Mouse (Mus musculus) embryonic facial prominence, embryonic 12.5 days (tissue): Measurements from ENCODE around the gene Plxnc1. TPM values are rescaled to one million over a fixed set of nuclear protein-coding genes. Genes with fewer than 3 reads are reported as not detected.
A peak's percentile ranks its signal among the peaks of the same experiment; 100 is the strongest.

Source experiments
- ATAC-seq: fragments of 200-750 bp; cut with Nextera tagmentation; 2 replicates; pipeline ENCODE4 v1.8.0; 2017; ENCODE audit not compliant: insufficient number of reproducible peaks, insufficient read depth, low FRiP score, low TSS enrichment
- H3K27ac ChIP-seq: fragments of 300-500 bp; sonication (generic); 2 replicates; pipeline ENCODE4 v1.5.1; 2016; ENCODE audit warnings: mild to moderate bottlenecking
- H3K27me3 ChIP-seq: fragments of 300-500 bp; sonication (generic); 2 replicates; pipeline ENCODE4 v1.6.1; 2016; ENCODE audit warnings: mild to moderate bottlenecking, moderate library complexity
- H3K36me3 ChIP-seq: fragments of 300-500 bp; sonication (generic); 2 replicates; pipeline ENCODE4 v1.6.1; 2016; ENCODE audit warnings: mild to moderate bottlenecking
- H3K4me1 ChIP-seq: fragments of 300-500 bp; sonication (generic); 2 replicates; pipeline ENCODE4 v1.6.1; 2016
- H3K4me2 ChIP-seq: fragments of 300-500 bp; sonication (generic); replicated peaks from 2 replicates; pipeline ENCODE4 v1.6.1; 2016; ENCODE audit warnings: mild to moderate bottlenecking, moderate library complexity
- H3K4me3 ChIP-seq: fragments of 300-500 bp; sonication (generic); 2 replicates; pipeline ENCODE4 v1.5.1; 2016; ENCODE audit warnings: mild to moderate bottlenecking
- H3K9ac ChIP-seq: fragments of 300-500 bp; sonication (generic); 2 replicates; pipeline ENCODE4 v1.6.1; 2016; ENCODE audit warnings: mild to moderate bottlenecking, moderate library complexity
- H3K9me3 ChIP-seq: fragments of 300-500 bp; sonication (generic); 2 replicates; pipeline ENCODE4 v1.6.1; 2016; ENCODE audit warnings: mild to moderate bottlenecking, moderate library complexity
- WGBS: fragments of 180-500 bp; shearing (Covaris S2); methylation state at CpG from one replicate; pipeline ENCODE4 v1.1.7; 2016; 5-methylcytosine and 5-hydroxymethylcytosine counted together
- polyA plus RNA-seq: library from polyadenylated mRNA; unstranded; fragments of >200 nt; fragmentation: Nextera tagmentation; extraction: Ambion mirVana; gene quantifications from 2 replicates; pipeline ENCODE4 v1.2.1, GENCODE M21; 2016

The Plxnc1 gene
- polyA plus RNA-seq, 1 experiment from 2014 or later = 3.5 TPM

DNA sequence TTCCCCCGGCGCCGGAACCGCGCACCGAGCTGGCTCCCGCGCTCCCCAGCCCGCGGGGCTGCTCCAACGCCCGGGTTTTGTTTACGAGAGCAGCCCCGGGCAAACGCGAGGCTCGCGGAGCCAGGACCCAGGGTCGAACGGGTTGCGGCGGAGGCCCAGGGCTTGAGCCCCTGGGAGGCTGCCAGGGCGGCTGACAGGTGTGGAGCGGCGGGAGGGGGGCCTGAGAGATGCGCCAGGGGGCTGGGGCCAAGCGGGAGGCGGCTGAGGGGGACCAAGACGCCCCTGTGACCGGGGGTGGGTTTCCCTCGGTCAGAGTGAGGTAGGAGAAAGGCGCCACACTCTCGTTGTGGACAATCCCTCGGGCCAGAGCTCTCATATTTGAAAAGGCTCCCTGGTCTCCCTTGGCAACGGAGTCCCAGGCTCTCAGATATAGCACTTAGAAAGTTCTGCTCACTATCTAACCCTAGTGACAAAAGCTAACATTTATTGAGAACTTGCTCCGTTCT lies 624 bp upstream of the Plxnc1 start:
- Histone ChIP-seq H3K4me3 (peak overlapping the region; percentile 68), H3K36me3 (no peaks in the 10 kb centered on the region), H3K9me3 (no peaks in the 10 kb centered on the region), H3K4me2 (peak overlapping the region; percentile 97), H3K9ac (peak overlapping the region; percentile 74), H3K4me1 (peaks cover 20% of the 10 kb centered on the region), H3K27me3 (peaks cover 58% of the 10 kb centered on the region), H3K27ac (peak overlapping the region; percentile 46; the same call in 1 of the 2 replicates)
- WGBS = 1% methylated on average over 36 of the region's 36 CpGs
- ATAC-seq = 0 out of 2 replicates have a peak, but pooled peaks have one; percentile 4

DNA sequence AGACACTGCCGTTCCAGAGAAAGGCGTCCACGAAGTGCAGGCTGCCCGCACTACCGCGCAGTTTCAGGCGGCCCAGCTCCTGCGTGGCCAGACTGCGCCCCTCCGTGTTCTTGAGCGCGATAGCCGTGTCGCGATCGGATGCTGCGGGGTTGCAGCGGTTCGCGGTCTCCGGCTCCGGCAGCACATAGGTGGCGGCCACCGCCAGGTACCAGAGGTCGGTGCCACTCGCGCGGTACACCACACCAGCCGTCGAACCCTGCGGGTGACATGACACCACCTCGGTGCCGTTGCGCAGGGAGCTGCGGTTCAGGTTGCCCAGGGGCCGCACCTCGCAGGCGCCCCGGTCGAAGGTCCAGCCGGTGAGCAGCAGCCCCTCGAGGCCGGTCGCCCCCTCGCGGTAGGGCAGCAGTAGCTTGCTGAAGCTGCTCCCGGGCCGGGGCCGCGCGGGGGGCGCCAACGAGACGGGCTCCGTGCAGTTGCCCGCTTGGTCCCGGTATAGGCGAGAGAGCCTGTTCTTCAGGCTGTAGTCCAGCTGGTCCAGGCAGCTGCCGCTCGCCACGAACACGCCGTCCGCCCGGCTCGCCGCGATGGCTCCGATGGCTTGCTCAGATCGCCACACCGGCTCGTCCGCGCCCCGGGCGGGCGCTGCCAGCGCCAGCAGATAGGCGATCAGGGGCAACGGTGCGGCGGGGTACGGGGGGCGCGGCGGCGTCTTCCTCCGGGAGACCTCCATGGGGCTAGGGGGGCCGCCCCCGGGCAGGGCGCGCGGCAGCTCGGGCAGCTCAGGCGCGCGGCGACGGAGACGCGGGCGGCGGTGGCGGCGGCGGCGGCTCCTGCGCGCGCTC lies 567 bp downstream of the Plxnc1 start:
- Histone ChIP-seq H3K27me3 (peaks cover 63% of the 10 kb centered on the region), H3K9ac (peak overlapping the region; percentile 74), H3K4me2 (peak overlapping the region; percentile 97), H3K27ac (no peak overlapping the region), H3K4me3 (peak overlapping the region; percentile 68), H3K9me3 (no peaks in the 10 kb centered on the region), H3K4me1 (peaks cover 20% of the 10 kb centered on the region), H3K36me3 (no peaks in the 10 kb centered on the region)
- WGBS = 1% methylated on average over 110 of the region's 110 CpGs
- peak; percentile 41 for ATAC-seq

DNA sequence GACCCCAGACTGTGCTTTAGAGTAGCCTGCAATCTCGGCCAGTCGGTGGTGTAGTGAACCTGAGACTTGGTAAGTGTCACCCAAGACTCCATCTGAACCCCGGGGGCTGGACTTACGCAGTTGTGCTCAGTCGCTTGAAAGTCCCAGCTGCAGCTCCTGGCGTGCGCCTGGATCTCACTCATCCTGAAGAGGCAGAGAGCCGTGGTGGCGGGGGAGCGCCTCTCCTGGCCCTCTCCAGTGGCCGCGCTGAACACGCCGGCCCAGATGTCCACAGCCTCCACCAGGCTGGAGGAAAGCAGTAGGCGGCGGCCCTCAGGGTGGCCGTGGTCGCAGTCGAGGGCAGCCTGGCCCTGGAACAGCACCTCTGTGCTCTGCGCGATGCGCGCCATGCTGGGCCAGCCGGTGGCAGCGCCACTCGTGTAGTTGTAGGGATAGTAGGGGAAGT lies 1.2 kb downstream of the Plxnc1 start:
- H3K9me3 ChIP-seq = no peaks in the 10 kb centered on the region
- H3K36me3 ChIP-seq = no peaks in the 10 kb centered on the region
- H3K9ac ChIP-seq = peak overlapping the region; percentile 74
- peaks cover 63% of the 10 kb centered on the region for H3K27me3 ChIP-seq
- ATAC-seq = peak; percentile 37; the same call in 1 of the 2 replicates
- H3K27ac ChIP-seq = no peak overlapping the region
- peaks cover 20% of the 10 kb centered on the region for H3K4me1 ChIP-seq
- H3K4me3 ChIP-seq = peak overlapping the region; percentile 68
- under 1% methylated on average over 26 of the region's 26 CpGs for WGBS
- H3K4me2 ChIP-seq = peak overlapping the region; percentile 97

DNA sequence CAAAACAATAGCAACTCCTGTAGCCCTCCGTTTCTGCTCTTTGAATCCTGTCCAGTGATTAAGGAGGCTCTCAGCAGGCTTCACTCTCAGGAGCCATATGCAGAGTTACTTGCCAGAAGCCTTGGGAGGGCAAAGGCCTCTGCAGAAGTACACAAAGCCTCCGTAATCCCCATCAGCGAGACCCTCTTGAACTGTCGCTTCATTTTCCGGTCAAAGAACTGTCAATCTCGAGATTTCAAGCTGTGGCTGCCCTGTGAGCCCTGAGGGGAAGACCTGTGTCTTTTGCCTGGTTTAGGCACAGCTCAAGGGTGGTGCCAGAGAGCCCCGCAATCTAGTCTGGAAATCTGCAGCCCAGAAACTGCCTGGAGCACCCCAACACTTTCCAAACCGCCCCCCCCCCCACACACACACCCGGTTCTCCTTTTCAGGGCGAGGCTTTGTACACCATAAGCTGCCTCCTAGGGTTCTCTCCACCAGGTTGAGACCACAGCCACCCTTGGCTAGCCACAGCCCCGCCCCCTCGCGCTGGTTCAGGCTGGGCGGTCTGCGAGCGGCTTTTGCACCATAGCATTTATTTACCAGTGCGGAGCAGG lies 2.1 kb downstream of the Plxnc1 start:
- 2% methylated on average over 17 of the region's 17 CpGs for WGBS
- no peak overlapping the region for H3K27ac ChIP-seq
- no peak for ATAC-seq

DNA sequence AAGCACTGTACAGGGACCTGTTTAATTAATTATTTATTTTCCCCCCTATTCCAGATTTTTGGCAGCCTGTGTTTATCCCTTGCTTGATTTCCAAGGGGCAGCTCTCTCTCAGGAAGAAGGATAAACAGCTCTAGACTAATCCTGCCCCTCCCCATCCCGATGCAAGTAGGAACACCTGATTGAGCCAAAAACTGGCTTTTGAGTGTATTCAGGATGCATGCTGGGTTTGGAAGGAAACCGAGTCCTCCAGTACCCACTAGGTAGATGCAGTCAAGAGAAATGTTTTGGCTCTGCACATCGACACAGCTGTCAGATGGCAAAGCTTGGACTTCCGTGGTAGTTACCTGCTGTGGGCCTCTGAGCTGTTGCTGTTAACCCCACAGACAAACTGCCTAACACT lies 3.1 kb downstream of the Plxnc1 start:
- no peak for ATAC-seq
- peaks cover 58% of the 10 kb centered on the region for H3K27me3 ChIP-seq
- H3K4me3 ChIP-seq = no peak overlapping the region
- no peaks in the 10 kb centered on the region for H3K36me3 ChIP-seq
- no peak overlapping the region for H3K27ac ChIP-seq
- H3K4me1 ChIP-seq = peaks cover 20% of the 10 kb centered on the region
- 12% methylated on average over 4 of the region's 4 CpGs for WGBS
- H3K9ac ChIP-seq = no peak overlapping the region
- H3K4me2 ChIP-seq = peak overlapping the region; percentile 97; the same call in 1 of the 2 replicates
- no peaks in the 10 kb centered on the region for H3K9me3 ChIP-seq

More for the DNA sequence above, 2.1 kb downstream of the Plxnc1 start:
- Histone ChIP-seq H3K9ac (peak overlapping the region; percentile 48; the same call in 1 of the 2 replicates), H3K4me1 (peaks cover 20% of the 10 kb centered on the region), H3K4me3 (peak overlapping the region; percentile 68), H3K9me3 (no peaks in the 10 kb centered on the region), H3K27me3 (peaks cover 63% of the 10 kb centered on the region), H3K36me3 (no peaks in the 10 kb centered on the region), H3K4me2 (peak overlapping the region; percentile 97)

DNA sequence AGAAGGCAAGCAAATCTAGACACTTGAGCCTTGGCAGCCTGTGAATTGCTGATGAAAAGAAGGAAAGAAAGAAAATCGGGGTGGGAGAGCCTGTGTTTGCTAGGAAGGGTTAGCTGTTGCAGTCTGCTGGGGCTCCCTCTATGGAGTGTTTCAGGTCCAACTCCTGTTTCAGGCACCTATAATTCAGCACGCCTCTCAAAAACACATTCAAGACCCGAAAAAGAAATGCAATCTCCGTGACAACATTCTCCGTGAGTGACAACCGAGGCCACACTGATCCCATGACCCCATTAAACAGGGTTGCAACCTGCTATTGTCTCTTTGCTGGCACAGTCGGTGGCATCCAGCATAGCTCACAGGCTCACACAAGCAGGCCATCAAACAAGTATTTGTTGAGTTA lies 3.8 kb downstream of the Plxnc1 start:
- H3K9ac ChIP-seq = no peak overlapping the region
- H3K4me2 ChIP-seq = no peak overlapping the region
- no peaks in the 10 kb centered on the region for H3K36me3 ChIP-seq
- H3K4me3 ChIP-seq = no peak overlapping the region
- H3K9me3 ChIP-seq = no peaks in the 10 kb centered on the region
- ATAC-seq = no peak
- peaks cover 20% of the 10 kb centered on the region for H3K4me1 ChIP-seq
- peaks cover 50% of the 10 kb centered on the region for H3K27me3 ChIP-seq
- WGBS = 10% methylated on average over 7 of the region's 7 CpGs
- no peak overlapping the region for H3K27ac ChIP-seq

DNA sequence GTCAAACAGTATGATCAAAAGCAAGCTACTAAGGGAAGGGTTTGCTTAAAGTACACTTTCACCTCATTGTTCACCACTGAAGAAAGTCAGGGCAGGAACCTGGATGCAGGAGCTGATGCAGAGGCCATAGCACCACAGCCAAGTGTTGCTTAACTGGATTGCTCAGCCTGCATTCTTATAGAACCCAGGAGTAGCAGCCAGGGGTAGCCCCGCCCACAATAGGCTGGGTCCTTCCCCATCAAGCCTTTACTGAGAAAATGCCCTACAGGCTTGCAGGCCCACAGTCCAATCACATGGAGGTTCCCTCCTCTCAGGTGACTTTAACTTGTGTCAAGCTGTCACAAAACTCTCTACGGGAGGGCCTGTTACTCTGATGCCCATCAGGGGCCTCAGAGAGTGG lies 4.6 kb downstream of the Plxnc1 start:
- ATAC-seq = no peak
- no peaks in the 10 kb centered on the region for H3K36me3 ChIP-seq
- no peak overlapping the region for H3K27ac ChIP-seq
- H3K9ac ChIP-seq = no peak overlapping the region
- H3K4me2 ChIP-seq = no peak overlapping the region
- peaks cover 44% of the 10 kb centered on the region for H3K27me3 ChIP-seq
- 15% methylated on average over 2 of the region's 2 CpGs for WGBS
- no peaks in the 10 kb centered on the region for H3K9me3 ChIP-seq
- H3K4me3 ChIP-seq = no peak overlapping the region
- peaks cover 20% of the 10 kb centered on the region for H3K4me1 ChIP-seq

DNA sequence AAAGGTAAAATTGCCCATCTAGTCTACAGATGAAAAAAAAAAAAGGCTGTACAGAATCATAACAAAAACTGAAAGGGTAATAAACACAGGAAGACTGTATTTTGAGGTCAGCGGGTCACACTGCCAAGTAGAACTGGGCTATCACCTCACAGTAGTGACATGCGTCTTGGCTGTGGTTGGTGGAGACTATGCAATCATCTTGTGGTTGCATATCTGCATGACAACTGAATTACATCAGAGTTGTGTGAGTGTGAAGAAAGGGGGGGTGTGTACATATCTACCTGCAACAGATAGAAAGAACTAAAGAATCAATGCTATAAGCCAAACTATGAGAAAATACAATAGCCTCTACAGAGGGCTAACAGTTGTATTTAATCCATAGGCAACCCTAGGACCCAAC lies 5.7 kb downstream of the Plxnc1 start:
- no peak overlapping the region for H3K27ac ChIP-seq
- H3K36me3 ChIP-seq = no peaks in the 10 kb centered on the region
- ATAC-seq = no peak
- peaks cover 18% of the 10 kb centered on the region for H3K4me1 ChIP-seq
- H3K9me3 ChIP-seq = no peaks in the 10 kb centered on the region
- peaks cover 36% of the 10 kb centered on the region for H3K27me3 ChIP-seq
- H3K9ac ChIP-seq = no peak overlapping the region
- H3K4me2 ChIP-seq = no peak overlapping the region
- 92% methylated on average over 2 of the region's 2 CpGs for WGBS
- no peak overlapping the region for H3K4me3 ChIP-seq

DNA sequence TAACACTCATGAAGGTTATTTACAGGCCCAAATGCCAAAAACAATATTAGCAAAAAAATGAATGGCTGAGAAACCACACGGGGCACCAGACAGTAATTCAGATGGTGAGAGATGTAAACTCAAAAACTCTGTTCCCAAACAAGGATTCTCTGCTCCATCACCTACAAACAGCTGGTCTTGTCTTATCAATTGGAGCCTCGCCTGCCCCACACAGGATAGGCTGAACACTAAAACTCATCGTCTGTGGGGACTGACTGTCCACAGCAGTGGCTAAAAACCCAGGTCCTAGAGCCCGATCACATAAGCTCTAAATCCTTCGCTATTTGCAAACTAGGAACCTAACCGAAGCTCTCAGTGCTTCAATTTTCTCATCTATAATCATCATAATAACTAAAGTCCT lies 6.3 kb downstream of the Plxnc1 start:
- no peak overlapping the region for H3K4me2 ChIP-seq
- peaks cover 13% of the 10 kb centered on the region for H3K4me1 ChIP-seq
- peaks cover 31% of the 10 kb centered on the region for H3K27me3 ChIP-seq
- ATAC-seq = no peak
- H3K9me3 ChIP-seq = no peaks in the 10 kb centered on the region
- no peak overlapping the region for H3K27ac ChIP-seq
- WGBS = 87% methylated on average over 6 of the region's 6 CpGs
- no peak overlapping the region for H3K4me3 ChIP-seq
- H3K9ac ChIP-seq = no peak overlapping the region
- no peaks in the 10 kb centered on the region for H3K36me3 ChIP-seq

DNA sequence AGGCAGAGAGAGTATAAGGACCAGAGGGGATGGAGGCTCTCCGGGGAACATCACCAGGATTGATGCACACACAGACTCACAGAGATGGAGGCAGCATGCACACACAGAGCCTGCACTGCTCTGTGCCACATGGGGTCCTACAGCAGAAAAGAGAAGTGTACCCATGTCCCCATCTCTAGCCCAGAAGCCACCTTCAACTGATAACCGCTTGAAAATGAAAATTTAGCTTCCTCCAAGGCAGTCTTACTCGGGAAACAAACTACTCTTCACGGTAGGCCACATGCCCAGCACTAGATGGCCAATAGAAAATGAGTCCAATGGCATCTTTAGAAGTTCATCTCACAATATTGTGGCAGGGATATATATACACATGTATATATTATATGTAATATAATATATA lies 9.4 kb downstream of the Plxnc1 start:
- Histone ChIP-seq H3K4me2 (no peak overlapping the region), H3K9me3 (no peaks in the 10 kb centered on the region), H3K27ac (no peak overlapping the region), H3K4me1 (no peaks in the 10 kb centered on the region), H3K36me3 (no peaks in the 10 kb centered on the region), H3K27me3 (peaks cover 6% of the 10 kb centered on the region; the same call in 1 of the 2 replicates), H3K9ac (no peak overlapping the region), H3K4me3 (no peak overlapping the region)
- ATAC-seq = no peak
- 86% methylated on average over 4 of the region's 4 CpGs for WGBS

DNA sequence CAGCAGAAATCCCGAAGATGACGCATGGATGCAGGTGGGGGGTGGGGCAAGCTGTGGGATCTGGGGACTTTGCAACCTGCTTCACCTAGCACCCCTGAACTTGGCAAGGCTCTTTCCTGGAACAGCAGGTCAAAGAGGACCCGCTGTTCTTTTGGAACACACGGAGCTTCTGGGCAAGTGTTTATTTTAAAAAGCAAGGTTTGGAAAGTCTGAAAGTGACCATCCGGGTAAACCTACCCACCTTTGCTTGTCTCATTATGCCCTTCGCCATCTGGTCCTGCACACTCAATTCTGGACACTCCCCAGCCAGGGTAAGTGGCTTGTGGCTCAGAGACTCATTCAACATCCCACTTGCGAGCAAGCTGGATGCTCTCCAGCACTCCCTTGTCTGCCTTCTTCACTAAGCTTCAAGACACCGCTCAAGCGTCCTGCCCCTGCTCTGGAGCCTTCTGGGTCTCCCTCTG lies 10.5 kb downstream of the Plxnc1 start:
- Histone ChIP-seq H3K9me3 (no peaks in the 10 kb centered on the region), H3K36me3 (no peaks in the 10 kb centered on the region), H3K9ac (no peak overlapping the region), H3K27ac (no peak overlapping the region), H3K4me3 (no peak overlapping the region), H3K27me3 (no peaks in the 10 kb centered on the region), H3K4me2 (no peak overlapping the region), H3K4me1 (no peaks in the 10 kb centered on the region)
- WGBS = 88% methylated on average over 9 of the region's 9 CpGs
- ATAC-seq = no peak
